Mouse (Mus musculus): ENCODE measurements around the gene Cntrob. TPM values are rescaled to one million over a fixed set of nuclear protein-coding genes. Genes with fewer than 3 reads are reported as not detected.

Cntrob gene
- polyA plus RNA-seq, 1 experiment: not detected

GRCm38 (mm10) chr11:69295286-69295685 is 28.3 kb downstream of the Cntrob start:
- 90% methylated on average over 3 of the region's 3 CpGs for WGBS
- TF ChIP-seq POLR2A (IDR thresholded peaks at IDR 0.05; ENCODE audit: insufficient read depth, low read depth, low read length): no peak
- TF ChIP-seq CTCF (IDR thresholded peaks at IDR 0.05; ENCODE audit: insufficient read depth, low read depth, low read length): no peak

GRCm38 (mm10) chr11:69291111-69291510 is 32.5 kb downstream of the Cntrob start:
- no peak for TF ChIP-seq CTCF (IDR thresholded peaks at IDR 0.05; ENCODE audit: insufficient read depth, low read depth, low read length)
- no peak for TF ChIP-seq POLR2A (IDR thresholded peaks at IDR 0.05; ENCODE audit: insufficient read depth, low read depth, low read length)
- H3K4me1 ChIP-seq (ENCODE audit: control insufficient read depth, insufficient read depth, low read length): no peaks in the 10 kb centered on the region
- H3K4me3 ChIP-seq (ENCODE audit: insufficient read depth, low read depth, low read length): no peak overlapping the region
- 96% methylated on average over 5 of the region's 5 CpGs for WGBS
- no peak overlapping the region for H3K27ac ChIP-seq (ENCODE audit: insufficient read depth, low read depth, low read length)

More at GRCm38 (mm10) chr11:69295286-69295685, 28.3 kb downstream of the Cntrob start:
- Histone ChIP-seq H3K4me1 (ENCODE audit: control insufficient read depth, insufficient read depth, low read length) (no peaks in the 10 kb centered on the region), H3K27ac (ENCODE audit: insufficient read depth, low read depth, low read length) (no peak overlapping the region), H3K4me3 (ENCODE audit: insufficient read depth, low read depth, low read length) (no peak overlapping the region)

- Histone ChIP-seq H3K27ac (ENCODE audit: insufficient read depth, low read depth, low read length) (no peak overlapping the region), H3K4me1 (ENCODE audit: control insufficient read depth, insufficient read depth, low read length) (peaks cover 6% of the 10 kb centered on the region), H3K4me3 (ENCODE audit: insufficient read depth, low read depth, low read length) (no peak overlapping the region)
- TF ChIP-seq POLR2A (IDR thresholded peaks at IDR 0.05; ENCODE audit: insufficient read depth, low read depth, low read length) (no peak), CTCF (IDR thresholded peaks at IDR 0.05; ENCODE audit: insufficient read depth, low read depth, low read length) (no peak)
- WGBS: 76% methylated on average over 5 of the region's 5 CpGs
These were observed 46.3 kb downstream of the Cntrob start for GRCm38 (mm10) chr11:69277267-69277666.

GRCm38 (mm10) chr11:69276081-69276480 is 47.5 kb downstream of the Cntrob start:
- 14% methylated on average over 2 of the region's 2 CpGs for WGBS

GRCm38 (mm10) chr11:69275650-69276049 is 47.9 kb downstream of the Cntrob start:
- TF ChIP-seq CTCF (IDR thresholded peaks at IDR 0.05; ENCODE audit: insufficient read depth, low read depth, low read length) (no peak), POLR2A (IDR thresholded peaks at IDR 0.05; ENCODE audit: insufficient read depth, low read depth, low read length) (no peak)
- H3K27ac ChIP-seq (ENCODE audit: insufficient read depth, low read depth, low read length): 0 out of 2 replicates have a peak overlapping the region, but pooled peaks have one; percentile 20
- 72% methylated on average over 6 of the region's 6 CpGs for WGBS
- peaks cover 10% of the 10 kb centered on the region for H3K4me1 ChIP-seq (ENCODE audit: control insufficient read depth, insufficient read depth, low read length)
- H3K4me3 ChIP-seq (ENCODE audit: insufficient read depth, low read depth, low read length): no peak overlapping the region

More at GRCm38 (mm10) chr11:69276081-69276480, 47.5 kb downstream of the Cntrob start:
- TF ChIP-seq CTCF (IDR thresholded peaks at IDR 0.05; ENCODE audit: insufficient read depth, low read depth, low read length) (no peak), POLR2A (IDR thresholded peaks at IDR 0.05; ENCODE audit: insufficient read depth, low read depth, low read length) (no peak)
- peak overlapping the region; percentile 63 for H3K27ac ChIP-seq (ENCODE audit: insufficient read depth, low read depth, low read length)
- peaks cover 10% of the 10 kb centered on the region for H3K4me1 ChIP-seq (ENCODE audit: control insufficient read depth, insufficient read depth, low read length)
- no peak overlapping the region for H3K4me3 ChIP-seq (ENCODE audit: insufficient read depth, low read depth, low read length)

- WGBS: 32% methylated on average over 16 of the region's 16 CpGs
- Histone ChIP-seq H3K4me3 (ENCODE audit: insufficient read depth, low read depth, low read length) (no peak overlapping the region), H3K27ac (ENCODE audit: insufficient read depth, low read depth, low read length) (peak overlapping the region; percentile 24; the same call in 1 of the 2 replicates), H3K4me1 (ENCODE audit: control insufficient read depth, insufficient read depth, low read length) (peaks cover 28% of the 10 kb centered on the region)
- TF ChIP-seq CTCF (IDR thresholded peaks at IDR 0.05; ENCODE audit: insufficient read depth, low read depth, low read length): peak; percentile 46; the same call in 1 of the 2 replicates
- TF ChIP-seq POLR2A (IDR thresholded peaks at IDR 0.05; ENCODE audit: insufficient read depth, low read depth, low read length): no peak
These were observed 51.3 kb downstream of the Cntrob start for GRCm38 (mm10) chr11:69272122-69272740.

GRCm38 (mm10) chr11:69269575-69269974 is 54.0 kb downstream of the Cntrob start:
- TF ChIP-seq CTCF (IDR thresholded peaks at IDR 0.05; ENCODE audit: insufficient read depth, low read depth, low read length) (no peak), POLR2A (IDR thresholded peaks at IDR 0.05; ENCODE audit: insufficient read depth, low read depth, low read length) (no peak)
- H3K4me1 ChIP-seq (ENCODE audit: control insufficient read depth, insufficient read depth, low read length): peaks cover 29% of the 10 kb centered on the region
- 15% methylated on average over 13 of the region's 13 CpGs for WGBS
- H3K27ac ChIP-seq (ENCODE audit: insufficient read depth, low read depth, low read length): no peak overlapping the region
- no peak overlapping the region for H3K4me3 ChIP-seq (ENCODE audit: insufficient read depth, low read depth, low read length)

- WGBS: 53% methylated on average over 13 of the region's 13 CpGs
- TF ChIP-seq POLR2A (IDR thresholded peaks at IDR 0.05; ENCODE audit: insufficient read depth, low read depth, low read length) (no peak), CTCF (IDR thresholded peaks at IDR 0.05; ENCODE audit: insufficient read depth, low read depth, low read length) (no peak)
These were observed 55.5 kb downstream of the Cntrob start for GRCm38 (mm10) chr11:69268100-69268499.

GRCm38 (mm10) chr11:69267341-69267740 is 56.2 kb downstream of the Cntrob start:
- TF ChIP-seq CTCF (IDR thresholded peaks at IDR 0.05; ENCODE audit: insufficient read depth, low read depth, low read length) (no peak), POLR2A (IDR thresholded peaks at IDR 0.05; ENCODE audit: insufficient read depth, low read depth, low read length) (no peak)
- 21% methylated on average over 7 of the region's 7 CpGs for WGBS
- Histone ChIP-seq H3K27ac (ENCODE audit: insufficient read depth, low read depth, low read length) (peak overlapping the region; percentile 93), H3K4me1 (ENCODE audit: control insufficient read depth, insufficient read depth, low read length) (peaks cover 30% of the 10 kb centered on the region), H3K4me3 (ENCODE audit: insufficient read depth, low read depth, low read length) (no peak overlapping the region)

More at GRCm38 (mm10) chr11:69268100-69268499, 55.5 kb downstream of the Cntrob start:
- peaks cover 32% of the 10 kb centered on the region for H3K4me1 ChIP-seq (ENCODE audit: control insufficient read depth, insufficient read depth, low read length)
- no peak overlapping the region for H3K4me3 ChIP-seq (ENCODE audit: insufficient read depth, low read depth, low read length)
- peak overlapping the region; percentile 93 for H3K27ac ChIP-seq (ENCODE audit: insufficient read depth, low read depth, low read length)
